Mouse (Mus musculus) urinary bladder, adult 2 months (tissue): ENCODE measurements at regions not wholly inside any gene's neighbourhood (a gene's known extent, or its start where the extent isn't known, plus 50 kb on each side); places are given as distances from the start of the nearest gene placed in this dataset.
"Not testable (repeated sequence)": the region's sequence is repeated elsewhere in the genome, so short reads cannot be mapped to it uniquely, and the experiment has no call there.

Experiments
- DNase-seq: peaks from one replicate; pipeline ENCODE4 v3.0.0; 2022; ENCODE audit warnings: low spot score

DNA sequence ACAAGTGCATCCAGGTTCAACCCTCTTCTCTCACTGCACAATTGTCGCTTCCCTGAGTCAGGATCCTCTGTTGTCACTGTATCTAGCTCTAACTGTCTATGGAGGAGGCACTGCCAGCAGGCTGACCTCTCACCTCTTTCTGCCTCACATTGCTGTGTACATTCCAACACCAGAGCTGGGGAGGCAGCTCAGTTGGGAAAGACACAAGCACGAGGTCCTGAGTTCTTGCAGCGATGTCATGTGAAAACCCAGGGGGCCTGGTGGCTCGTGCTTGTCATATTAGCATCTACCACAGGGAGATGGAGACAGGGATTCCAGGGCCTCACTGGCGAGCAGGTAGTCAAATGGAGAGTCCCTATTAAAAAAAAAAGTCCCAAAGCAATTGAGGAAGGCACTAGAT lies 334.2 kb downstream of the Diras2 start:
- DNase-seq, result no peak

DNA sequence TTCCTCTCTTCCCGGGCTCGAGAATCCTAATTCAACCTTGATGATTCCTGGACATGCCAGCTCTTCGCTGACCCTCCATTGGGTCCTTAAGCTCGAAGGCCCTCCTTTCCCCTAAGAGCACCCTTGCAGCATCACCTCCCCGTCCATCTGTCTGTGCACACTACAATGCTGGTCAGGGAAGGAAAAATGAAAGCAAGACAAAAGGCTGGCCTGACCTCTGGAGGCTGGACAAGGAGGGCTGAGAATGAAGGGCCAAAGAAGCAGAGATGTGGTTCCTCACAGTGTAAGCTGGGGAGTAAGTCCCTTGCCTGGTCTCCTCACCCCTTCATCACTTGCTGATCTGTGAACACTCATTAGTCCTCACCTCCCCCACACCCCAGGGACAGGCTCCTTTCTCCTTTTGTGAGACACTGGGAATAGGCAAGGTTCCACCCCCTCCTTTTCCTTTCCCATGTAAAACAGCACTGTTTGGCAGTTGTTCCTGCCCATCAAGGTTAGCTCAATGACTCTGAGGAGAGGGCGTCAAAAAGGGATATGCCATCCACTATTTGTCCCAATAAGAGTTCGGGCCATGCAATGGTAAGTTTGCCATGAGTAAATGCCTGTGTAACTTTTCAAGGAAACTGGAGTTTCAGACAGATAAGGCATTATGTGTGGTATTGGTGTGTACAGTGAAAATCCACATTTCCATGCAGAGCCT lies 332.3 kb downstream of the Diras2 start:
- no peak for DNase-seq

DNA sequence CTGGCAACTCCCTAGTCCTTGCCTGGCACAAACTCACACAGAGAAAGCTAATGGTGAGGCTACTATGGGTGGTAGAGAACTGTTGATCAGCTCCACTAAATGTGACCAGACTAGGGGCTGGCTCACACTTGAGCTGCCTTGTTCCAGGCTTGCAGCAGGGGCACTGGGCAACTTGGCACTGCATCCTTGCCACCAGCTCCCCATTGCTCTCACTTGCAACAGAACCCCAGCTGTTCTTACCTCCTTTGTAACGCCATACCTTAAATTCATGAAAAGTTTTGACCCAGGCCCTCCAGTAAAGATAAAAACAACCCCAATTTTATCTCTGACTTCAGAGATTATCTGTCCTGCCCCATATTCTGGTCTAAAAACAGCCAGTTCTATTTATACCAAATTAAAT lies 328.7 kb downstream of the Diras2 start:
- DNase-seq, result no peak

DNA sequence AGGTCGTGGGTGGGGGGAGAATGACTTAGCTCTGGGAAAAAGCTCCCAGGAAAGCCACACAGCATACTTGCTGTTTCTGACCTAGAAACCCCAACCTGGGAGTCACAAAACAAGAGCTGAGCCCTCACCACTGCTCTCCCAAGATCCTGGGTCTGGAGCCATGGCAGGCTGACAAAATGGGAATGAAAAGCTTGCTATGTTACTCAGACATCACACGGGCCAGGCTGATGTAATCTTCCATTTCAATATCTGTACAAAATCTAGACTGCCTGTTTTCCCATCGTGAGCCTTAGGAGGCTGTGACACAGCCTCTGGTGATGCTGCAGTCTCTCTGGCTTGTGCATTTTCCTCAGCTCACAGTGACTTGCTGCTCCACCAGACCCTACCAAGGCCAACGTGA lies 325.1 kb downstream of the Diras2 start:
- DNase-seq, result no peak

DNA sequence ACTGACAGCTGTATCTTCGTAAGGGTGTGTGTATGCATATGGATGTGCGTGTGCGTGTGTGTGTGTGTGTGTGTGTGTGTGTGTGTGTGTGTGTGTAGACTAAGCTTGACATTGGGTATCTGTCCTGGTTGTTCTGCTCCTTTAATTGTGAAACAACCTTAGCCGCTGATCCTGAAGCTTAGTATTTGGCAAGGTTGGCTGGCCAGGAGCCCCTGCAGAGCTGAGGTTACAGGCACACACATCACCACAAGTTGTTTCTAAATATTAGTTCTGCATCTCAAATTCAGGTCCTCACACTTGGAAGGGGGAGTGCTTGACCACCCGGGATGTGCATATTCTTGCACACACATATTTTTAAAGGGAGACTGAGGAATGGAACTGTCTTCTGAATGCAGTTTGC lies 314.7 kb downstream of the Diras2 start:
- no peak for DNase-seq

DNA sequence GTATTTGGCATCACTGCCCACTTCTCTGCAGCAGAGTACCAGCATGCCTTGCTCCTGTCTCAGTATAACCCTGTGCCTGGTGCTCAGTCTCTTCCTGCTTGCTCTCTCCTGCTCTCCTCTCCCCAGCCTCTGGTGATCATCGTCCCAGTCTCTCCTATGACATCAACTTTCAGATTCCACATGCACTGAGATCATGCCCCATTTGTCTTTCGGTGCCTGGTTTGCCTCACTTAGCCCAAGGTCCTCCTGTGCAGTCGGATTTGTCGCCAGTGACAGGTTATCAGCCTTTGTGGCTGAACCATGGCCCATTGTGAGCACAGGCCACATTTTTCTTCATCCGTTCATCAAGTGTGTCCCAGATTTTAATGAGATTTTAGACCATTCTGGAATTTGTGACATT lies 314.0 kb downstream of the Diras2 start:
- DNase-seq, result no peak

DNA sequence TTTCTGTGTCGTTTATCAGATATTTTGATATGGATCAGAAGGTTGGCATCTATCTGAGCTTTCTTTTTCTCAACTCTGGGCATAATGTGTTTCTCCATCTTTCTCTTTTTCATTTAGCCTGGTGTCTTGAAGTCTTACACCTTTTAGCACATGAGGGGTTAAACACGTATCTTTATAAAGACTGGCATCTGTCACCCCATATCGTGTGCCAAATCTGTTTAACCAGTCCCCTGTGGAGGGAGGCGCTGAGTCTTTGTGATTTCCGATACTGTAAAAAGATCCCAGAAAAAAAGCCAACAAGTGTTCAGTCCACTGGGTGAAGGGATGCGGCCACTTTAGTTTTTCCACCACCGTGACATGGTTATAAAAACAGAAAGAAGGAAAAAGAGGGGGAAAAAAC lies 313.3 kb downstream of the Diras2 start:
- DNase-seq, result no peak

DNA sequence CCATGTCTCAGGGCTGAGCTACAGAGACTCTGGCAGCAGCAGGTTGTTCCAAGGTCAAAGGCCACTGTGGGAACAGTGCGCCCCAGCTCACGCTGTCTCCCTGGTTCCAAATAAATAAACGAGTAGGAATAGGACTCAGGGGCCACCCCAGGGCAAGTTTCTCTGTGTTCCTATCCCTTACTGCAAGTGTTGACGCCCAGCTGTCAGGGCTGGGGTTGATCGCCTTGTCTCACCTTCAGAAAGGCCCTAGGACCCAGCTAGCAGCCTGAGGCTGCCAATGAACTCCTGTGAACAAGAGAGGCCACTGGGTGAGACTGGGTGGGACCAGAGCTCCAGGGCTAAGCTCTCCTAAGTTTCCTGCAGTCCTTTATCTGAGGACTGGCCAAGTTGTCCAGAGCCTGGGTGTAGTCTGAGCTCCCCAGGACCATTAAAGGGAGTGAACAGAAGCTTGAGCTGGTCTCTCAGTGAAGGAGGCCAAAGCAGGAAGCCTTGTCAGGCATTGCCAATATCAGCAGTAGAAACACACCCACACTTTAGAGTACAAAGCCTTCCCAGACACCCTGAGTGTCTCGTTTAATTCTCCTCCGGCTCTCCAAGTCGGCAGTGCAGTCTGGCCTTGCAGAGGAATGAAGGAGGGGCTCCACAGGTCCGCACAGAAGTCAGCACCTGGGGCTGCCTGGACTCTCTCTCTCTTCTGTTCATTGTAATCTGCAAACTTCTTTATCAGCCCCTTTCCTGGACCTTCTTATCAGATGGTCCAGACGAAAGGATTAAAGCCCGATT lies 308.6 kb downstream of the Diras2 start:
- DNase-seq, result no peak

DNA sequence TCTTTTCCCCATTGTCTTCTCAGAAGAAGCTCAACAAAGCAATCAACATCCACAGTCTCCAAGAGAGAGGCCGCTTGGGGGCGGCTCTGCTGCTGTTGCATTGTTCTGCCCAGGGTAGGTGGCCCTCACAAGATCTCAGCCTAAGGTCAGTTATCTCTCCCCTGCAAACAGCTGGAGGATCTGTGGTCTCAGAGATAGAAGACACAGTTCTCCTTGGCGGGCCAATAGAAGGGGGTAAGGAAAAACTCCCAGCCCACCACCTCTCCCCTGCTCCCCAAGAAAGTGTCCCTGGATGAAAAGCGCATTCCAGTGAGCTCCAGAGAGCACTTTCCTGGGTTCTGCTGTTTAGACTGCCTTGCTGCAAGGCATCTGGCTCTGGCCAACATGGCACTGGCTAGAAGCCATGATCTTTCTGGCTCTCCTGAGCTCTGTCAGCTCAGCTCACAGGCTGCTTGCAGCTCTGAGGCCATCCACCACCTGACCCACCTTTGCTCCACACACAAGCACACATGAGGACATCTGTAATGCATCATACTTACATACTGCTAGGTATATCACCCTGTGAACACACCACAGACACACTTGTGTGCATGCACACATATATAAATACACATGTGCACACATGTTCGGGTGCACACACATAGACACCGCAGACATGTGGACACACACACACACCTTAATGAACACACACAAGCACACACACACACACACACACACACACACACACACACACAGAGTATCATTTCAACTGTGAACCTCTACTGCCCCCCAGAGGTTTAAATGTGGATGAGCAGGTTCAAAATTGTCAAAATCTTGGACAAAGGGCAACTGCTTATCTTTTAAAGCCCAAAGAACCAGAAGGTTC lies 307.7 kb downstream of the Diras2 start:
- DNase-seq, result no peak

DNA sequence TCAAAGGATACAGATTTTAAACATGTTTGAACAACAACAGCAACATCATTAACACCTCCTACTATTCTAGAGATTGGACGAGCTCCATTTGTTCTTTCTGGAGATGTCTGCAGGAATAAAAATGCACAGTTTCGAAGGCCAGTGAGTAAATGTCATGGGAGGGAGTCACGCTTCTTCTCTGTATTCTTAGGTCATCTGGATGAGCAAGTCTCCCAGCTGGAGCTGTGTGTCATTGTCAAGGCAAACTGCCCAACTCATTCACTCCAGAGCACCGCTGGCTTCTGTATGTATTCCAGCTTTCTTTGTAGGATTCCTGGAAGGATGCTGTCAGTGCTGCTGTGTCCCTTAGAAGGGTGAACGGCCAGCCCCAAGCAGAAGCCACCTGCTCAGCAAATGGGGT lies 297.1 kb downstream of the Diras2 start:
- DNase-seq, result no peak

DNA sequence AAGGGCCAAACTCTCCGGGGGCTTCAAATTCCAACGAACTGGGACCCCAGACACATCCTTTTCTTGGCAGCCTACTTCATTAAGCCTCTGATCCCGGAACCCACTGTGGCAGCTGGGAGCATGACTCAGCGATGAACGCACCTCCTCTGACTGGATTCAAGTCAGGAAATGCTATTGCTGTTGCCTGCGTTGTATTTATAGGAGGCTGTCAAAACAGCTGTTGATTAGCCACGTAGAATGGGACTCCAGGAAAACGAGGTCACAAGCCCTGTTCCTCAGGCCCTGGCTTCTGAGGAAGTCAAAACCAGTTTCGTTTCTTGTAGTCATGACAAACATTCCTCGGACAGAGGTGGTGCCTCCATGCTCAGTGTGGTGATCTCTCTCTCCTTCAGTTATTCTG lies 295.0 kb downstream of the Diras2 start:
- no peak for DNase-seq

DNA sequence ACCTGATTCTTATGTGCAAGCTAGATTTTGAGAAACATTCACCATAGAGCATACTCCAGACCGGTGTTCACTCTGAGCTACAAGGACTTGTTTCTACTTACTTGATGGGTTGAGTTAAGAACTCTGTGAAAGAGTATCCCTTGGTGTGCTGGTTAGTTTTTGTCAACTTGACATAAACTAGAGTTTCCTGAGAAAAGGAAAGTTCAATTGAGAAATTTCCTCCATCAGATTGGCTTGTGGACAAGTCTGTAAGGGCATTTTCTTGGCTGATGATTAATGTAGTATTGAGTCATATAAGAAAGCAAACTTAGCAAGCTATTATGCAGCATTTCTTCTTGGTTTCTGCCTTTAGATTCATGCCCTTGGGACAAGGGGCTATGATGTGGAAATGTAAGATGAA lies 291.5 kb downstream of the Diras2 start:
- no peak for DNase-seq

DNA sequence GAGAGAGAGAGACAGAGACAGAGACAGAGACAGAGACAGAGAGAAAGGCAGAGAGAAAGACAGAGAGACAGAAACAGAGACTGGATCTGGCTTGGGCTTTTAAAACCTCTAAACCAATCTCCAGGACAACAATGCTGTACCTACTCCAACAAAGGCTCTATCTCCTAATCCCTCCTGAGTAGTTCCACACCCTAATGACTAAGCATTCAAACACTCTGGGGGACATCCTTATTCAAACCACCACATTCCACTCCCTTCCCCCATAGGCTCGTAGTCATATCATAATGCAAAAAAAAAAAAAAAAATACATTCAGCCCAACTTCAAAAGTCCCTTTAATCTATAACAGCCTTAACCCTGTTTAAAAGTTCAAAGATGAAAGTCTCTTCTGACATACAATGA lies 289.3 kb downstream of the Diras2 start:
- DNase-seq, result no peak

DNA sequence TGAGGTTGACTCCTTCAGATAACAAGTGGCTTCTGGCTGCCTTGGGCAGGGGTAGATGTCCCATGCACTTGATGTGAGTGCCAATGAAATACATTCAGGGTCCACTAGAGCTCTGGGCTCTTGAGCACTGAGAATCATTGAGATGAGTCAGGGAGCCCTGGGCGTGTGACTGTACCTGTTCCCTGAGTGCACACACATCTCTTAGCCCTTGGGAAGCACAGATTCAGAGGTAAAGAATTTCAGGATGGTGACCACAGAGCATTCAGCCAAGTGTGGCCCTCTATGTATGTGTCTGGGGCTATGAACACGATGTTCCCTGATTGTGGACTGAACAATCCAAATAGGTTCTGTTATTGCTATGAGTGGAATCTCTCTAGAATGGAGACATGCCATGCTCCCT lies 281.6 kb downstream of the Diras2 start:
- DNase-seq, result no peak

DNA sequence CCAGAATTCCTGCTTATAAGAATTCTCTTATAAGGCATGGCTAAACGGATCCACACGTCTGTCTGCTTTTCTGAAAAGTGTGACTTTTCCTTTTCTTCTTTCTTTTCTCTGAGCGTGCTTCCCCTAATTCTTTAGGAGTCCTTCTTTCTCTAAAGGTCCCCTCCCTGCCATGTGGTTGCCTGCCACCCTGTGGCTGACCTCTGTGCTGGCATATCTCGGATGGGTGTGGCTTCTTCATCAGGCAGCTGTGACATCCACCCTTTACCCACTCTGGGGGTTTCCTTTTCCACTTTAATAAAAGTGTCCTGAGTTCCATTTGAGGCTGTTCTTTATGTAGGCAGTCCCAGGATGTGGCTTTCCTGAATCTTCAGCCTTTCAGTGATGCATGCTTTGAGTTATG lies 280.7 kb downstream of the Diras2 start:
- no peak for DNase-seq

DNA sequence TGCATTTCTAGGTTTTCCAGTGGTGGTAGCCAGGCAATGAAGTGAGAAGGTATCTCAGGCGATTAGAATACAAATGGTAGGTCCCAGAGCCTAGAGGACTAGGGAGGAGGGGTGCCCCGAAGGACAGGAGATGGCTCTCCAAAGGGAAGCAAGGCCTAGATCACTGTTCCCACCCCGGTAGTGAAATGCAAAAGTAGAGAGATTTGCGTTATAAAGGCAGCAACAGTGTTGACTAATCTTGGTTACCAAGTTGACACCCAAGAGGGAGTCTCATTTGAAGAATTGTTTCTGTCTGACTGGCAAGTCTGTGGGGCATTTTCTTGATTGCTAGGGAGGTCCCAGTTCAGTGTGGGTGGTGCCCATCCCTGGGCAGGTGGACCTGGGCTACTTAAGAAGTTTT lies 278.8 kb downstream of the Diras2 start:
- no peak for DNase-seq

DNA sequence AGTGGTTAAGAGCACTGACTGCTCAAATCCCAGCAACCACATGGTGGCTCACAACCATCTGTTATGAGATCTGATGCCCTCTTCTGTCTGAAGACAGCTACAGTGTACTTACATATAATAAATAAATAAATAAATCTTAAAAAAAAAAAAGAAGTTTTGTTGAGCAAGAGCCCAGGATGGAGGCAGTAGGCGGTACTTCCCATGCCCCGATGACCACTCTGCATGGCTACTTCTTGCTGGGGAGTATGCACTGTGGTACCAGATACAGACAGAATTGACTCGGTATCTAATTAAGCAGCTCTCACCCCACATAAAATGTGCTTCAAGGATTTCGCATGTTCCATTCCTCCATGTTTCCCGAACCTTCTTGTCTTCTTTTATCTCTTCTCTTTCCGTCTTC lies 278.4 kb downstream of the Diras2 start:
- not testable (repeated sequence) for DNase-seq

DNA sequence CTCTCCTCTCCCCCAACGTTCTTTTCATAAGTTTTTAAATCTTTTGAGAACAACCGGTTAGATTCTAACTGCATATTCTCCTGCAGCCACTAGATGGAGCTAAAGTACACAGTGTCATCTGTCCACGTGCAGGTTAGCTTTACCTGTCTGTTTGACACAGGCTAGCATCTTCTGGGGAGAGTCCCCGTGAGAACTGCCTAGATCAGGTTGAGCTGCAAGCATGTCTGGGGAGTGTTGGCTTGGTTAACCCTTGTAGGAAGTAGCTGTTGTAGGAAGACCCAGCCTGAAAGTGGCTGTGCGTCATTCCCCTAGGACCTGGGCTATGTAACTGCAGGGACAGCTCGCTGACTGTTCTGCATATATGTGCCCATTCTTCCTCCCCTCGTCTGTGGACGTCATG lies 277.9 kb downstream of the Diras2 start:
- DNase-seq, result no peak

DNA sequence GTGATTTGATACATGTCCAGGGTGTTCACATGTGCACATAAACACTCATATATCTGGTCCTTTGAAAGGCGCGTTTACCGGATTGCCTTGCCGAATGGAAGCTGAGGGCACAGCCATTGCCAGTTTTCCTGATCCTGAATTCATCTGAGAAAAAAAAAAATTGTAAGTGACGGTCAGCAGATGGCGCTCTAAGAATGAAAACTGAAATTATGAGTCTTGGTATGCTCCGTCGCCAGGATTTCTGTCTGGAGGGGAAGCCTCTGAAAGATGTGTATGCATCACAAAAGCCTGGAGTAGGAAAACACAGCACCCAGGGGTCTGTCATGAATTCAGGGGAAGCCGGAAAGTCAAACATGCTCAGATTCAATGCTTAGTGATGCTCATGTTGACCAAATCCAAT lies 276.9 kb downstream of the Diras2 start:
- DNase-seq, result no peak

DNA sequence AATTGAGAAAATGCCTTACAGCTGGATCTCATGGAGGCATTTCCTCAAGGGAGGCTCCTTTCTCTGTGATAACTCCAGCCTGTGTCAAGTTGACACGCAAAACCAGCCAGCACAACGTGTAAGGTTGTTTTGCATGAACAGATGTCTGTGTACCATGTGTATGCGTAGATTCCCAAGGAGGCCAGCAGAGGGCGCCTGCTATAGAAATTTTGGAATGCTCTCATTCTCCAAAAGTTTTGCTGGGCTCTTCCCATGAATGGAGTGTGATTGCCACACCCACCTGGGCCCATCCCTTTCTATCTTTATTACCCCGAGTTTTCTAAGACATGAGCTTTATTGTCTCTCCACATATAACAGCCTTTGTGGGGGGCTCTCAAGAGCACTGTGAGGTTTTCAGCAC lies 275.4 kb downstream of the Diras2 start:
- DNase-seq, result no peak

DNA sequence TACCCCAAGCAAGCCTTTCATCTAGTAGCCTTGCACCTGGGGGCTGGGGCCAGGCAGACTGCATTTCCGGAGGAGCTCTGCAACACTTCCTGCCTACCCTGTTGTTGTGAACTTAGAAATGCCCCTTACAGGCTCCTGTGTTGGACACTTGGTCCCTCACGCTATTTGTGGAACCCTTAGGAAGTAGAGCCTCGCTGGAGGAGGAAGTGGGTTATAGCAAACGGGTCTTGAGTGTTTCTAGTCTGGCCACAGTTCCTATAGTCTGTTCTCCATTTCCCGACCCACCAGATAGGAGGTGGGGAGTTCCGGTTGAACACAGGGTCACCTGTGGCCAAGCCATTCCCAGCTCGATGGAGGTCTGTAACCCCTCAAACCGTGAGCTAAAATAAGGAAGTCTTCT lies 272.7 kb downstream of the Diras2 start:
- no peak for DNase-seq

DNA sequence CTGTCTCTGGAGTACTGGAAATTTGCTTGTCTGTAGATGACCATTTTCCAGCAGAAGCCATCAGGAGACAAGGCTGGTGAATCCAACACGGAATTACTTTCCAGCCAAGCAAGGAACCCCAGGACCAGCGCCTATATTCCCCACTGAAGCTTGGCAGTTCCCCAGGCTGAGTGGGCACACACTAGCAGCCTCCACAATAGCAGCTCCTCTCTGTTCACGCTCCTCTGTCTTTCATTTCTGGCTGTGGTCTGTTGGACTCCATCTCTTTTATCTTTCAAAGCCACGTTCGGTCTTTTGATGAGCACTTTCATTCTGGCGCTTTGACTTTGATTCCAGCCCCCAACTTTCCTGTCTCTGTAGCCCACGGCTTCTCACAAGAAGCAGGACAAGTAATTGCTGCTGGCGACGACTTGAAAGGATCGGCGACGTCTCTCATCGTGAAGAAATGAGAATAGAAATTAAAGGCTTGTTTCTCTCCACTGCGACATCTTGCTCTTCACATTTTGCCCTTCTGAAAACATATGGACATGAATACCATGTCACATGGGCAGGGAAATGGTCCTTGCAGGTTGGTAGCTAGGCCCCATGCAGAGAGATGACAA lies 268.0 kb downstream of the Diras2 start:
- no peak for DNase-seq
